10 mouse cellular contexts compared by ENCODE assay signal in the genomic region with DNA sequence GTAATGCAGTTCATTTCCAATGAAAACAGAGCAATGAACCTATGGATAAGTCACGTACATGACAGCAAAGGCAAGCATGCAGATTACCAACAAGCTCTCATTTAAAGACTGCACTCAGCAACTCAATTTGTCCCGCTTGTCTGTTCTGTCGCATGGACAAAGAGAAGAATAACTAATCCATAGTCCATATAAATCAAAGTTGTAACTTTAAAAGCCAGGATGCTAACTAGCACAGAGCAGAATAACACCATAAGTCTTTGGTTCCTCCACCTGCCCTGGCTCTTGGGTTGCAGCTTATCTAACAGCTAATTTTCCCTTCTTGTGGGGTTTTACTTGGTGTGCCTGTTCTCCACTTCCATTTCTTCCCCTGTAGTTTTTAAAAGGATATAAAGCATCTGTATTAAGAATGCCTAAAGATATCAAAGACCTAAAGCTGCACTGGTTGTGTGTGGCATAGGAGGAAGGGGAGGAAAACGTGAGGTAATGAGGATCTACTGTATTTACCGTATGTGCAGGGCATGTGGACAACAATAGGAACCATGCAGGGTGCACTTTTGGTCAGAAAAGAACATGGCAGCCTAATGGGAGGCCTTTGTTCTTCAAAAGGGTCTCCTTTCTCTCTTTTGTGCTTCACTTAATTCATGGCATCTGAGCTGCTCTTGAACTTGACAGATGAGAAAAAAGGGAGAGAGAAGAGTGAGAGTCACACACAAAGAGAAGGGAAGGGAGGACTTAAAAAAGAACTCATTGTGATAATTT. TPM values are rescaled to one million over a fixed set of nuclear protein-coding genes. Genes with fewer than 3 reads are reported as not detected.
DNase-seq lines count a peak whose midpoint lies in the region; ATAC-seq and TF ChIP-seq lines count a peak whose summit lies in the region.
"Had no signal": no experiment of that assay in that cellular context is flagged by ENCODE, and none has a peak within 500 bp of the region (broad histone marks: within the 10 kb centered on the region; RNA-seq: fewer than 3 reads in every experiment).

No protein-coding gene starts in this region.

- H3K4me1 ChIP-seq in neural tube, embryonic 12.5 days = peaks cover 8% of the 10 kb centered on the region
- peaks cover 36% of the 10 kb centered on the region for H3K4me1 ChIP-seq in forebrain, embryonic 13.5 days
- no peaks in the 10 kb centered on the region for H3K4me1 ChIP-seq in hindbrain, postnatal 0 days (ENCODE audit: insufficient read depth, low read length)
- H3K4me1 ChIP-seq in liver, embryonic 11.5 days (replicated peaks; ENCODE audit: control insufficient read depth, insufficient read depth, low read length) = peaks cover 20% of the 10 kb centered on the region

- no peak overlapping the region for H3K27ac ChIP-seq in neural tube, embryonic 12.5 days
- peak overlapping the region; percentile 76 for H3K27ac ChIP-seq in forebrain, embryonic 13.5 days
- H3K27ac ChIP-seq in hindbrain, postnatal 0 days = no peak overlapping the region
- no peak overlapping the region for H3K27ac ChIP-seq in liver, embryonic 11.5 days (ENCODE audit: low read depth, low read length)
- H3K27ac ChIP-seq: liver, embryonic 13.5 days had no signal

- no peaks in the 10 kb centered on the region for H3K36me3 ChIP-seq in neural tube, embryonic 12.5 days
- H3K36me3 ChIP-seq in forebrain, embryonic 13.5 days (ENCODE audit: poor library complexity, severe bottlenecking) = peaks cover 6% of the 10 kb centered on the region; the same call in 1 of the 2 replicates
- no peaks in the 10 kb centered on the region for H3K36me3 ChIP-seq in hindbrain, postnatal 0 days (ENCODE audit: insufficient read depth, low read length)
- H3K36me3 ChIP-seq in liver, embryonic 11.5 days (ENCODE audit: control insufficient read depth, insufficient read depth, low read length) = no peaks in the 10 kb centered on the region
- H3K36me3 ChIP-seq: liver, embryonic 13.5 days had no signal

- ATAC-seq in neural tube, embryonic 12.5 days (ENCODE audit: low FRiP score, low read depth) = peak; percentile 87
- ATAC-seq in forebrain, embryonic 13.5 days = peak; percentile 97
- peak; percentile 49; the same call in 1 of the 2 replicates for ATAC-seq in hindbrain, postnatal 0 days
- no peak for ATAC-seq in liver, embryonic 11.5 days (replicated peaks; ENCODE audit: low FRiP score)

- 27% methylated on average over 5 of the region's 5 CpGs for WGBS in neural tube, embryonic 12.5 days
- WGBS in forebrain, embryonic 13.5 days = 11% methylated on average over 5 of the region's 5 CpGs
- WGBS in hindbrain, postnatal 0 days = 41% methylated on average over 5 of the region's 5 CpGs
- 88% methylated on average over 5 of the region's 5 CpGs for WGBS in liver, embryonic 11.5 days

- H3K4me2 ChIP-seq in neural tube, embryonic 12.5 days (replicated peaks) = 0 out of 2 replicates have a peak overlapping the region, but pooled peaks have one; percentile 18
- peak overlapping the region; percentile 26 for H3K4me2 ChIP-seq in forebrain, embryonic 13.5 days
- H3K4me2 ChIP-seq in hindbrain, postnatal 0 days (ENCODE audit: low read depth, low read length) = no peak overlapping the region
- H3K4me2 ChIP-seq in liver, embryonic 11.5 days = no peak overlapping the region
- H3K4me2 ChIP-seq: liver, embryonic 13.5 days had no signal

- TF ChIP-seq CTCF in hindbrain, postnatal 0 days (IDR thresholded peaks at IDR 0.05; ENCODE audit: low read depth) = no peak

- no peak for DNase-seq in neural tube, embryonic 10.5 days (ENCODE audit: extremely low spot score, low spot score)
- peak; percentile 13 for DNase-seq in hindbrain, postnatal 0 days (ENCODE audit: low spot score)
- DNase-seq in retina, postnatal 1 day = peak; percentile 92
- no peak for DNase-seq in cerebellum, adult 11-12 months
- DNase-seq in liver, embryonic 11.5 days (ENCODE audit: low spot score) = no peak
- DNase-seq in liver = no peak
- DNase-seq: heart, adult 11 months; liver, embryonic 13.5 days had no signal

- H3K9me3 ChIP-seq in neural tube, embryonic 12.5 days = no peaks in the 10 kb centered on the region
- no peaks in the 10 kb centered on the region for H3K9me3 ChIP-seq in forebrain, embryonic 13.5 days (replicated peaks)
- H3K9me3 ChIP-seq in hindbrain, postnatal 0 days (ENCODE audit: low read length) = no peaks in the 10 kb centered on the region
- no peaks in the 10 kb centered on the region for H3K9me3 ChIP-seq in liver, embryonic 11.5 days (ENCODE audit: control insufficient read depth, low read length)
- H3K9me3 ChIP-seq: liver, embryonic 13.5 days had no signal

- H3K27me3 ChIP-seq in neural tube, embryonic 12.5 days (replicated peaks) = peaks cover 5% of the 10 kb centered on the region; the same call in 1 of the 2 replicates
- peaks cover 4% of the 10 kb centered on the region; the same call in 1 of the 2 replicates for H3K27me3 ChIP-seq in forebrain, embryonic 13.5 days
- H3K27me3 ChIP-seq in hindbrain, postnatal 0 days (ENCODE audit: insufficient read depth, low read length) = no peaks in the 10 kb centered on the region
- H3K27me3 ChIP-seq in liver, embryonic 11.5 days (replicated peaks; ENCODE audit: control insufficient read depth, insufficient read depth, low read length) = no peaks in the 10 kb centered on the region
- H3K27me3 ChIP-seq: liver, embryonic 13.5 days had no signal

- H3K4me3 ChIP-seq in neural tube, embryonic 12.5 days = no peak overlapping the region
- H3K4me3 ChIP-seq in forebrain, embryonic 13.5 days = no peak overlapping the region
- H3K4me3 ChIP-seq in hindbrain, postnatal 0 days (ENCODE audit: low read length) = no peak overlapping the region
- no peak overlapping the region for H3K4me3 ChIP-seq in liver, embryonic 11.5 days (ENCODE audit: low read depth, low read length)
- H3K4me3 ChIP-seq: liver, embryonic 13.5 days had no signal

- no peak overlapping the region for H3K9ac ChIP-seq in neural tube, embryonic 12.5 days
- no peak overlapping the region for H3K9ac ChIP-seq in forebrain, embryonic 13.5 days
- H3K9ac ChIP-seq in hindbrain, postnatal 0 days (replicated peaks; ENCODE audit: low read length) = no peak overlapping the region
- no peak overlapping the region for H3K9ac ChIP-seq in liver, embryonic 11.5 days (ENCODE audit: low read depth, low read length)
- H3K9ac ChIP-seq: liver, embryonic 13.5 days had no signal

RNA-seq across cellular contexts. Expression of a gene that starts 36.1 kb away (rescaled TPM):
- 17.0 and 19.6 TPM in 2 replicates for polyA plus RNA-seq in neural tube, embryonic 12.5 days (2016; fragmentation: Nextera tagmentation; extraction: Ambion mirVana)
- 23.9 and 25.9 TPM in 2 replicates for polyA plus RNA-seq in forebrain, embryonic 13.5 days (2015; fragmentation: Nextera tagmentation; extraction: Ambion mirVana)
- 26.7 and 29.6 TPM in 2 replicates for total RNA-seq in hindbrain, postnatal 0 days (2014; rRNA removed)
- 12.5 and 13.9 TPM in 2 replicates for polyA plus RNA-seq in hindbrain, postnatal 0 days (2015; fragmentation: Nextera tagmentation; extraction: Ambion mirVana)
- polyA plus RNA-seq in liver, embryonic 11.5 days (2014; fragmentation: Nextera tagmentation; extraction: Ambion mirVana) = 15.5 and 16.5 TPM in 2 replicates

Comparison
In these comparisons a context has a peak if more than half of its experiments do, and no peak if none do; other contexts are left out.
1. H3K4me2 ChIP-seq: peak in neural tube, embryonic 12.5 days (single experiment) and forebrain, embryonic 13.5 days (single experiment); none in hindbrain, postnatal 0 days (single experiment) and liver, embryonic 11.5 days (single experiment).
2. DNase-seq: peak in hindbrain, postnatal 0 days (single experiment) and retina, postnatal 1 day (single experiment); none in neural tube, embryonic 10.5 days (single experiment), cerebellum, adult 11-12 months (single experiment), liver, embryonic 11.5 days (single experiment) and liver (single experiment).